Mouse (Mus musculus) CH12.LX (cell line): Measurements from ENCODE around the gene Palm2.

Experiments
- CTCF ChIP-seq, 2 experiments: IDR thresholded peaks in 1 of 2; conservative IDR thresholded peaks in 1 of 2; 2 replicates each; pipeline ENCODE4 v1.5.1; 2011 to 2012; ENCODE audit warnings: low read depth in 2 of 2, low read length in 2 of 2, improper control_type of control experiment in 1 of 2, inconsistent platforms in 1 of 2, mild to moderate bottlenecking in 1 of 2, moderate library complexity in 1 of 2
- ELF1 ChIP-seq: IDR thresholded peaks from 2 replicates; pipeline ENCODE4 v1.6.1; 2014; ENCODE audit warnings: low read depth, mild to moderate bottlenecking, inconsistent platforms, low read length, improper control_type of control experiment
- EP300 ChIP-seq: IDR thresholded peaks from 2 replicates; pipeline ENCODE4 v1.6.1; 2011; ENCODE audit warnings: low read length, improper control_type of control experiment
- ETS1 ChIP-seq: conservative IDR thresholded peaks from 2 replicates; pipeline ENCODE4 v1.6.1; 2012; ENCODE audit warnings: low read depth, mild to moderate bottlenecking, inconsistent platforms, low read length, improper control_type of control experiment, moderate library complexity
- PAX5 ChIP-seq: IDR thresholded peaks from 2 replicates; pipeline ENCODE4 v1.6.1; 2012; ENCODE audit warnings: low read length, inconsistent platforms, mixed read lengths
- USF2 ChIP-seq: conservative IDR thresholded peaks from 2 replicates; pipeline ENCODE4 v1.6.1; 2011; ENCODE audit warnings: low read depth, low read length, improper control_type of control experiment
- ZKSCAN1 ChIP-seq: IDR thresholded peaks from 2 replicates; pipeline ENCODE4 v1.6.1; 2012; ENCODE audit warnings: low read depth, inconsistent platforms, low read length, improper control_type of control experiment, borderline replicate concordance

DNA sequence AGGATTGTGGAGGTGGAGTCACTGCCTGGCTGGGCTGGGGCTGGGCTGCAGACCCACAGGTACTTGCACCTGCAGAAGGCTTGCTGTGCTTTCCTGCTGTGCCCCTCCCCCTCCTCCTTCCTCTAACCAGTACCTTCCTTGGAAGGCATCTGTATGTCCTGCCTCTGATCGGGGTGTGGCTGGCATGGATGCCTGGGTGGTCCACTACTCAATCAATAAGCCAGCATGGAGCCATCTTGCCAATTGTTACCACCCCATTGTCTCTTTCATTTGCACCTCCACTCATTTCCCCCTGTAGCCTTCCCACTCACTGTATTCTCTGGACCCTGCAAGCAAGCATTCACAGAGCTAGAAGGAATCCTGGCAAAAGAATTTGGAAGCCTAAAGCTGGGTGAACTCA, 256.8 kb downstream of the Palm2 start:
- TF ChIP-seq CTCF (conservative IDR thresholded peaks at IDR 0.05 in 1 of 2, IDR thresholded peaks at IDR 0.05 in 1 of 2; ENCODE audit: low read depth in 2 of 2, low read length in 2 of 2): no peak
- TF ChIP-seq USF2: no peak
- no peak for TF ChIP-seq EP300
- TF ChIP-seq ETS1: no peak
- no peak for TF ChIP-seq ZKSCAN1
- TF ChIP-seq PAX5: no peak
- no peak for TF ChIP-seq ELF1
